Mouse (Mus musculus) urinary bladder, adult 2 months (tissue): Measurements from ENCODE around the gene Cep112. TPM values are rescaled to one million over a fixed set of nuclear protein-coding genes. Genes with fewer than 3 reads are reported as not detected.

ENCODE experiments used
- DNase-seq: peaks from one replicate; pipeline ENCODE4 v3.0.0; 2022; ENCODE audit warnings: low spot score
- polyA plus RNA-seq: library from polyadenylated mRNA; depleted of rRNA; stranded (reverse); fragments of >200 nt; gene quantifications from 2 replicates; pipeline ENCODE4 v1.2.3, GENCODE M21; 2012

Cep112 gene
- polyA plus RNA-seq, 1 experiment: 2.9 TPM

- no peak for DNase-seq
These were observed 22.2 kb downstream of the Cep112 start for GRCm38 (mm10) chr11:108447148-108447547.

- DNase-seq: peak; percentile 50
These were observed 24.8 kb downstream of the Cep112 start for GRCm38 (mm10) chr11:108449811-108450210.

DNA sequence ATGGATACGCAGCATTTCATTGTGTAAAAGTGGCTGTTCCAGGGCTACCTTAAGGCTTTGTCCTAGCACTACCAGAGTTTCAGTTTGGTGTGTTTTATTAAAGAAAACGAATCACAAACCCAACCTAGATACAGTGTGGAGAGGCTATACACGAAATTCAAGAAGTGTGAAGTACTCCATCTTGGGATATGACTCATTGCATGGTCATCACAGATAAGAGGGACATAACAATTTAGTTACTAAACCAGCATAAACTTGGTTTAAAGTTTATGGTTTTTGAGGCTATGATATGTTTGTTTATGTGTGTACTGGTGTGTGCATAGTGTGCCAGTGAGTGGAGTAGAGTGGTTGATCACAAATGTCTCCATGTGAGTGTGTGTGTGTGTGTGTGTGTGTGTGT, 34.6 kb downstream of the Cep112 start:
- no peak for DNase-seq

DNA sequence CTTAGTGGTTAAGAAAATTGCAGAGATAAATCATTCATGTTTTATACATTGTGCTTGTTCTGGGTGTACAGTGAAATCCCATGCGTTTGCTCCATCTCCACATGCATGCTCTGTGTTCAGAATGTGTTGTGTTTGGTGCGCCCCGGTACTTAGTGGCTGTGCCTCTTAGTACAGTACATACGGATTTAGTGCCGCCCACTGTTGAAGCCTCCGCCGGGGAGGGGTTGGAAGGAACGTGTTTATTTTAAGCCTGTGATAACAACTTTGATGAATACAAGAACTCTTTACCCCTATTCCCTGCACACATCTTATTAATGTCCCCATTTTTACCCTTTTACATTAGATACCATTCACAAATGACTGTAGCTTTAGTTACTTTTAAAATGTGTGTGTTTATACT, 39.1 kb downstream of the Cep112 start:
- DNase-seq: no peak

DNA sequence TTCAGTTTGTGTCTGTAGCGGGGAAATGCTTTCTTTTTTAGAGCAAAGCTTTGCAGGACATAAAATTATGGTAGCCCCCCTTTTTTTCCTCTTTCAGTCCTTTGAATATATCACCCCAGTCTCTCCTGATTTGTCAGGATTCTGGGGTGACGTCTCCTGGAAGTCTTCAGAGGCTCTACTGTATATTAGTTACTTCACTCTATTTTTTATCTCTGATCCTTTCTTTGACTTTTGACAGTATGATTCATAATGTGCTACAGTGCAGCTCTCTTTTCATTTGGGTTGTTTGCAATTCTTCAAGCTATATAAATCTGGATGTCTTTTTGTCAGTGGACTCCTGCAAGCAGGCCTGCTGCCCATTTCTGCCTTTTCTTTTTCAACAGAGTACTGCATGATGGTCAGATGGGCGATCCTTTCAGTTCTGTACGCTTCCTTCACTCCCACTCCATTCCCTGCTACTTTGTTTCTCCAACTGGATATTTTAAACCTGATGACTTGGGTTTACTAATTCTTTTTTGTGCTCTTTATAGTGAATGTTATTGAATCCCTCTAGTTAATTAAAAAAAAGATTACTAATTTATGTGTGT, 39.8 kb downstream of the Cep112 start:
- no peak for DNase-seq

GRCm38 (mm10) chr11:108475738-108476137, 50.7 kb downstream of the Cep112 start:
- DNase-seq: no peak

- DNase-seq: no peak
These were observed 51.2 kb downstream of the Cep112 start for GRCm38 (mm10) chr11:108476226-108476625.

DNA sequence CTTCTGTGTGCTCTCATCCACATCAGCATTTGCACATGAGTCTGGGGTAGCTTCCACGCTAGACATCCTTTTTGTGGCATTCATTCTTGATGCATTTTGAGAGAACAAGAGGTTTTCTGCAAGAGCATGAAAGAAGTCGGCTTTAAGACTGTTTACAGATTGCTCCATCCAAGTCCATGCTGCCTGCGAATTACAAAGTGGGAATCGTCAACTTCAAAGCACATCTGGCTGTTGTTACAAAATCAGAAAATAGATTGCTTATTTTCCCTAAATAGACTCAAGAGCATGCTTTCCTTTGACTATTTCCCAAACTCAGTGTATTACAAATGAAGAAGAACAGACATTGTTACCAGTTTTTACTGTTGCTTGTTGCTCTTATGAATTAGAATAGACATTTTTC, 59.0 kb downstream of the Cep112 start:
- no peak for DNase-seq

DNA sequence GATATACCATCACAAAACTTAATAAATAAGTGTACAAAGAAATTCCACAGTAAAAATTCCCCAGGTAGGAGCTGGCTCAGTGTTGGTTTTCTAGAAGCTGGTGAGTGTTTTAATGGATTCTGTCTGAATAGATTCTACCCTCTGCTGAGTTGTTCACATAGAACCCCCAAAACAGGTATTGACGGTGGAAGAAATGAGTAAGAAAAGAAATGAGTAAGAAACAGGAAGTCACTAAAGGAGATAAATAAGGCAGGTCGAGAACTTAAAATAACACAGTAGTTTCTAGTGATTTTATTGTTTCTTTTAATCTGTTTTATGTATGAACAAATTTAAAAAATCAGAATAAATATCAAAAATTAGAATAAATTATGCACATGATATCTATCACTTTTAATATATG, 63.3 kb downstream of the Cep112 start:
- DNase-seq: no peak

DNA sequence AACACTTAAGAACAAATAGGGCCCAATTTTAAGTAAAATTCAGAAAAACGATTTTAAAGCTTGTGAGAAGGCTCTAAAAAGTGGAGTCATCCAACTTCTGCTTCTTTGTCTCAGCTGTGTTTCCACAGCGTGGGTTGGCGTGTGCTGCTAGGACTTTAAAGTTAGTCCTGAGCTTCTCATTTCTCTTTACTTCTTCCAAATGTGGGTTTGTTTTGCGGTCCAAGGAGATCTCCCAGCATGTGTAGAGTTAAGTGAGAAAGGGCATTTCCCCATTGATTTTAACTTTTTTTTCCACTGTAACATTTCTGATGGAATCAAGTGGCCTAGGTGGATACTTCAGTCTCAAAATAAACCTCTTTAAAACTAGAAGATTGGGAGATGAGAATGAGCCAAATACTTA, 64.9 kb downstream of the Cep112 start:
- no peak for DNase-seq

DNA sequence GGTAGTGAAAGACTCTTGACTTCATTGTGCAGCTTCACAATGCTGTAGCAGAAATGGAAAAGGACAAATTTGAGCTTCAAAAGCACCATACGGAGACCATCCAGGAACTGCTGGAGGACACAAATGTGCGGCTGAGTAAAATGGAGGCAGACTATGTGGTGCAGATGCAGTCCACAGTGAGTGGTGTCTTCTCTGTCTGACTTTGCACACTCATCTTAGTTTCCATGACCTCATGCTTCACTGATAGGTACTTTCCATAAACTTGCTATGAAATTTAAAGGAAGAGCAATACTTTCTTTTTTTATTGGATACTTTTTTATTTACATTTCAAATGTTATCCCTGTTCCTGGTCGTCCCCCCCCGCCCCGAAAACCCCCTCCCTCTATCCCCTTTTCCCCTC, 83.2 kb downstream of the Cep112 start:
- no peak for DNase-seq

GRCm38 (mm10) chr11:108527725-108528363, 102.9 kb downstream of the Cep112 start:
- DNase-seq: no peak

GRCm38 (mm10) chr11:108532901-108533300, 107.9 kb downstream of the Cep112 start:
- DNase-seq: no peak

DNA sequence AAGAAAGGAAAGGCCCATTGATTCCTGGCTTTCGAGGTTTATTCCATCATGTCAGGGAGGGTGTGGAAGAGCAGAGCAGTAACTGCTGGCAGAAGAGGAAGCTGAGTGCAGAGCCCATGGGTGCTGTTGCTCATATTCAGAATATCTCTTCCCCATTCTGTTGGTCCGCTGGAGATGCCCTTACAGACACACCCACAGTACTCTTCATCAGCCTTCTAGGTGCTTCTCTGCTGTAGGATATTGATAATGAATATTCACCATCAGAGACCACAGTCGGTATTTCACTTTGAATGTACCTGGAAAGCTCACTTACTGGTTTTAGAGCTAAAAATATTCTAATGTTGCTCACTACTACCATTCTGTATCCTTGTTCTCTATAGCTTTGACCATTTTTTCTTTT, 109.0 kb downstream of the Cep112 start:
- DNase-seq: no peak

DNA sequence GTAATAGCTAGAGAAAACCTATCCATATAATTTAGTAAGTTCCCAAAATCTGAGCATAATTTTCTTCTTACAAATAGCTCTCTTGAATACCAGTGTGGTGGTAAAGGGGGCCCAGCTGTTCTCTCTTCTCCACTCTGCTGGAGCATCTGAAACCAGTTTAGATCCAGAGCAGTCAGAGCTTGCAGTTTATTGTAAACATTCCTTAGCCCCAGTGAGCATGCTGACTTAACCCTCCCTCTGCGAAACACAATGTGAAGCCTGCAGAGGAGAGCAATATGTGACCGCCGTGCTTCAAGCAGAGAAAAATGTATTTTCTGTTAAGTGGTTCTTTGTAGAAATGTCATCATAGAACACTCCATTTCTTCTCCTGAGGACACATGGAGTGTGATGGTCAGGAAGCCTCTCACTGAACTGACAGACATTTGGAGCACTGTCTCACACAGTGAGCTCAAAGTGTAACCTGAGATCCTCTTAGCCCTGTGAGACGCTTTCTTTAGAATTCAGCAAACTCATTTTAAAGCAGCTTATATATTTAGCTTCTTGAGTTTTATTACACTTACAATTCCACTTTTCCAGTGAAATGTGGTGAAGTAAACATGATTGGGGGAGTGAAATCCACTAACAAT, 128.1 kb downstream of the Cep112 start:
- DNase-seq: no peak

- no peak for DNase-seq
These were observed 128.9 kb downstream of the Cep112 start for GRCm38 (mm10) chr11:108553881-108554280.

GRCm38 (mm10) chr11:108558544-108558943, 133.6 kb downstream of the Cep112 start:
- DNase-seq: no peak

GRCm38 (mm10) chr11:108559506-108559905, 134.5 kb downstream of the Cep112 start:
- DNase-seq: no peak

DNA sequence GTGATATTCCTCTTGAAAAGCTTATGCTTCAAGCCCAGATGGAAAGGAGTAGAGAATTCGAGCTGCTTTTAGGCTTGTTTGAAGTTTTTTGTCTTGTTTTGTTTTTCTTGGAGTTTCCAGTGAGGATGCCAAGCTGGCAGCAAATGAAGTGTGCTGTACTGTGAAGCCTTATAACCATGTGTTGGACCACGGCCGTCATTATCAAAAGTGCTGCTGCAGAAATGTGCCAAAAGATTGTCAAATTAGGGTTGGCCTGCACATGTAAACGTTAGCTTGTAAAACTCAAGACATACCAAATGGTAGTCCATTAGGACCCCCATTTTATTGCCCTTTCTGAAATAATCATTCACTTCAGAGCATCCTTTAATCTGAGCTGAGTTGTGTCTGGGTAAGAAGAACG, 137.1 kb downstream of the Cep112 start:
- DNase-seq: no peak

DNA sequence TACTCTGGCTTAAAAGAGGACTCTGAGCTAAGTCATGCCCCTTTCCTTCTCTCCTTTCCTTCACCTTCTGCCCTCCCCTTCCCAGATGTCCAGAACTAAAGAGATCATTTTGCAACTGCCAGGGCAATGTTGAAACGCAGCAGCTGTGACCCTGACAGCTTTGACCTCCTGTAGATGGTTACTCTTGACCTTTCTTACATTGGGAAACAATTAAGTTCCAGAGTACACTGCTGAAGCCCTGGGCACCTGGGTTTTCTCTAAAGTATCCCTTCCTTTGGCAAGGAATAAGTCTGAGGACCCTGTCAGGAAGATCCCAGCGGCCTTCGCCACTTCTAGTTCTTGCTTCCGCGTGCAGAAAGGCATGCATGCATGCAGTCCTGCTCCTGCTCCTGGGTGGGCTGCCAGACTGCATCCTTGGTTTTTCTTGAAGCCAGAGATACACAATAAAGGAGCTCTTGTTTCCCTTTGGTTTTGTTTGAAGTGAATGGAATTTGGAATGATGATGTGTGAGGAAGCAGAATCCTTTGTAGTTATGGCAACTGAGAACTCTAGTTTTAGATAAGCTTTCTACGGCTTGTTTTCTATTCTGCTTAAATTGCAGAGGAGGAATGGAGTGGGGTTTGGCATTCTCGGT, 161.7 kb downstream of the Cep112 start:
- DNase-seq: no peak

GRCm38 (mm10) chr11:108593207-108593958, 168.4 kb downstream of the Cep112 start:
- no peak for DNase-seq

DNA sequence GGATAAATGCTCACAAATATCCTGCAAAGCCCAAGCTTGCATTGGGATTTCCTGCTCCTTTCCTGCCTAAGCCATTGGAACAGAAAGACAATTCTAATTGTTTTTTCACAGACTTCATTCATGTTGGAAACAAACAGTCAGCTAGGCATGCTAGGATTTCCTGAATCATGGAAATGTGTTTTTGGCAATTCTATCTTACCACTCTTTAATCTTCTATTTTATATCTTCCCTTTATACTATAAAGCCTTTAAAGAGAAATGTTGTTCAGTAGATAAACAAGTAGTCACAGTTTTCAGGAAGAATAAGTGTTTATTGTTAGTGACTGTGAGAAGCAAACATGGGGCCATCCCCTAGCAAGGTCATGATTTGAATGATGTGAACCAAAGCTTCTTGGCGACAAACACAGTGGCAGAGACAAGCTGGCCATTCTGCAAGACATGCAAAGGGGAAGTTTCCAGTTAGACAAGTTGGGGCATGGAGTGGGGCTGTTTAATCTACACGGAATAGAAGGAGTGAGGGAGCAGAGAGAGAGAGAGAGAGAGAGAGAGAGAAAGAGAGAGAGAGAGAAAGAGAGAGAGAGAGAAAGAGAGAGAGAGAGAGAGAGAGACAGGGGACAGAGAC, 169.1 kb downstream of the Cep112 start:
- DNase-seq: no peak
